Mouse (Mus musculus) right cerebral cortex, postnatal 36 days (tissue): Measurements from ENCODE around the gene Slc44a2.

ENCODE experiments used
- DNase-seq, 2 experiments: peaks; one replicate each; pipeline ENCODE4 v3.0.0; 2022; ENCODE audit warnings: low spot score in 2 of 2, mixed read lengths in 1 of 2

Gene Slc44a2

GRCm38 (mm10) chr9:21370876-21371275 is 50.4 kb downstream of the Slc44a2 start:
- no peak for DNase-seq

DNA sequence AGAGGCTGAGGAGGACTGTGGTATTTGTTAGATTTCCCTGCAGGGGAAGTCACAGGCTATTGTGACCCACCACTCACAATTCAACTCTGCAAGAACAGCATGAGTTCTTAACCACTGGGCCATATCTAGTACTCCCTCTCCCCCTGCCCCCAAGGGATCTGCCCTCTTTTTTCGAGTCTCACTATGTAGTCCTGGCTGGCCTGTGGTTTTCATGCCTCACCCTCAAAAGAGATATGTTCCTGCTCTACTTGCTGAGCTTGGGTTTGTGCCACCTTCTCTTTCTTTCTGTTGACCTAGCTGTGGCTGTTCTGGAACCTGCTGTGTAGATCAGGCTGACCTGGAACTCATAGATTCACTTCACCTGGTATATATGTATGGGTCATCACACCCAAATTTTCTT is 52.0 kb downstream of the Slc44a2 start:
- no peak for DNase-seq

DNA sequence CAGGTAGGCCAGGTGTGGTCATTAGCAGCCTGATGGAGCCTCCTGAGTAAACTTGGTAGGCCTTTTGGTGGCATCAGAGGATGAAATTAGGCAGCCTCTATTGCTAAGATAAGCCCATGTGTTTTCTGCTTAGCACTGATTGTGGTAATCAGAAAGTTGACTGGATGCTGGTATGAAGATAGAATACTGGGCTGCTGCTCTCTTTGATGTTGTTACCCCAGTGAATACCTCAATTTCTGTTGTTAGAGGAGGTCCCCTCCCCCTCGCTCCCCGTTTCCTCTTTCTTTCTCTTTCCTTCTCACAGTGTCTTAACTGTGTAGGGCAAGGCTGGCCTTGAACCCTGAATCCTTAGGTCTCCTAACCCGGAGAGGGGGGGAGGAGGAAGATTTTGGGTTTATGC is 58.7 kb downstream of the Slc44a2 start:
- no peak for DNase-seq

DNA sequence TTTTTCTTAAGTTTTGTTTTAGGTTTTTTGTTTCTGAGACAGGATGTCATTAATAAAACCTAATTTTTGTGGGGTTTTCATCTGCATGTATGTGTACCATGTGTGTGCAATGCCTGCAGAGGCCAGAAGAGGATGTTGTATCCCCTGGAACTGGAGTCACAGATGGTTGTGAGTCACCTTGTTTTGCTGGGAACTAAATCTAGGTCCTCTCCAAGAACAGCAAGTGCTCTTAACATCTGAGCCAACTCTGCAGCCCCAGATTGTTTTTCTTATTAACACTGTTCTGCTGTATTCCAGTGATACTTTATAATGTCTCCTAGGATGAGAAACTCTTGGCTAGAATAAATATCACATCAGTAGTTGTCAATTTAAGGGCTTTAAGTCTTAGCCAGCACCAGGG is 60.4 kb downstream of the Slc44a2 start:
- DNase-seq = no peak

- no peak for DNase-seq
These were observed 63.5 kb downstream of the Slc44a2 start for GRCm38 (mm10) chr9:21383966-21384365.

DNA sequence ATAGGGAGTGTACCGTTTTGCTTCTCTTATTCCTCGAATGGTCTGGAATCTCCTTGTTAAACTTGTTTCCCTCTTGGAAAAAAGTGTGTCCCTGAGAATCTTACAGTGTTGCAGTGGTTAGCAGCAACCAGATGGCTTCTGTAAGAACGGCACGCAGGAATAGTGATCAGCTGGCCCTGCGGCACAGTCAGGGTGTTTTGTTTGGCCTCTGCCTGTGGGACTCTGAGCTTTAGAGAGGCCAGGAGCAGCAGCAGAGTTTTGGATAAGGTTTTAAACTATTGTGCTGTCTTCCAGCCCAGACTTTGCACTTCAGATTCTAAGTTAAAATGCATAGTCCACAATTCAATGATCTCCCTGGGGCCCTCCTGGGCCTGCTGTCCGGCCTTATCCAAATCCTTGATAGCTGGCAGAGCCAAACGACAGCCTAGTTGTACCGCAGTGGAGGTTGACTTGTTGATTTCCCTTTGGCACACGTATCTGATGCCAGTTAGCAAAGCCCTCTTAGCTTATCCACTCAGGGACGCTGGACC is 72.2 kb downstream of the Slc44a2 start:
- no peak for DNase-seq

GRCm38 (mm10) chr9:21395692-21396091 is 75.2 kb downstream of the Slc44a2 start:
- no peak for DNase-seq

GRCm38 (mm10) chr9:21397170-21397569 is 76.7 kb downstream of the Slc44a2 start:
- no peak for DNase-seq

DNA sequence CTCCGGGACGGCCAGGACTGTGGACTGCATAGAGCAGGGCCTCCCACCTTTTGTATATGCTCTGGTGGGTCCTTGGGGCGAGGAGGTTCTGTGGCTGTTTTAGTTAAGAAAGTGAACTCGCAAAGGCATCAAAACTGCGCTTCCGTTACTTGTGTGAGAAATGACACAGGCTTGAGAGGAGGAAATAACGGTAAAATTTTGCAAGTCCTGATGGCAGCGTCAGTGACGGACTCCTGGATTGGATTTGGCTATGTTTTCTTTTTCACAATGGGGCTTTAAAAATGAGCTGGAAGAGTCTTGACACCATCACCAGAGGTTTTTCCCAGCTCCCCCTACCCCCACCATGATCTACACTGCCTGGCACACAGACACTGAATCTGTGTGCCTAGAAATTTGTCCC is 80.5 kb downstream of the Slc44a2 start:
- no peak for DNase-seq

DNA sequence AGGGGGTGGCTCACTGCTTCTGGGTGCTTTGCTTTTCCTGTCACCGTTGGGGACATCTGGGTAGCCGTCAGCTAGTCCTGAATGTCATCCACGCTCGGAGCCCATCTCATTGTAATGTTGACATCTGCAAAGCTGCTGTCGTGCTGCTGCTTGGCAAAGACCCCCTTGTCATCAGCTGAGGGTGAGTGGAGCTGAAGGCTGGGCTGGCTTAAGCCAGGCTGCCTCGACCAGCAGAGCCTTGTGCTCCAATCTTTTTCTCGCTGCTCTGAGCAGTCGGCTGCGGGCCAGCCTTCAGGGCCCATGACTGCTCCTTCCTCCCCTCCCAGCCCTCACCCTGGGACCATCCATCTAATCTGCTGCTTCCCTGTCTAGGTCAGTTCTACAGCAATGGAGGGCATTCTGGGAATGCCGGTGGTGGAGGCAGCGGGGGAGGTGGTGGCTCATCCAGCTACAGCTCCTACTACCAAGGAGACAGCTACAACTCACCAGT is 82.3 kb downstream of the Slc44a2 start:
- DNase-seq = no peak

DNA sequence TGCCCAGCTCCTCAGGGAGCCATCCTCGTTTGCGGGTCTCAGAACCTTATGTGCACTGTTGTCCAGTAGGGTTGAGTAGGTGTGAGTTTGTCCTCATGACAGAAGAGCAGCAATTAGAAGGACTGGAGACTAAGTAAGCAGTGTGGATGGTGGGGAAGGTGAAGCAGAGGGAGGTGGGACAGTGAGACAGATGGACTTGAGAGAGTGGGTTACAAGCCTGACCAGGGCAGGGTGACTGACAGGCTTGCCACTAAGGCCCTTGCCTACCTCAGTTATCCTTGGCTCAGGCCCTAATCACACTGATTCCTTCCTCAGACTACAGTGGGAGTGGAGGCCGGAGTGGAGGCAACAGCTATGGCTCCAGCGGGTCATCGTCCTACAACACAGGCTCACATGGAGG is 83.2 kb downstream of the Slc44a2 start:
- no peak for DNase-seq
